Mouse (Mus musculus) embryonic facial prominence, embryonic 14.5 days (tissue): ENCODE measurements around the gene Cdkn1b. TPM values are rescaled to one million over a fixed set of nuclear protein-coding genes. Genes with fewer than 3 reads are reported as not detected.

ENCODE experiments used
- polyA plus RNA-seq: library from polyadenylated mRNA; unstranded; fragments of >200 nt; fragmentation: Nextera tagmentation; extraction: Ambion mirVana; gene quantifications from 2 replicates; pipeline ENCODE4 v1.2.1, GENCODE M21; 2014

The Cdkn1b gene
- polyA plus RNA-seq, 1 experiment from 2014 or later = 17.6 TPM

Other genes starting within 250 kb of the Cdkn1b start
- gene Dusp16, start 127.8 kb upstream of the Cdkn1b start, polyA plus RNA-seq = 18.2 and 21.1 TPM in 2 replicates
- 1.9 and 2.0 TPM in 2 replicates for gene Crebl2, start 90.2 kb upstream of the Cdkn1b start, polyA plus RNA-seq
- gene Gpr19, start 21.8 kb upstream of the Cdkn1b start, polyA plus RNA-seq = 8.0 and 8.8 TPM in 2 replicates
- 5.4 and 5.5 TPM in 2 replicates for gene Apold1, start 61.3 kb downstream of the Cdkn1b start, polyA plus RNA-seq
- gene Ddx47, start 91.2 kb downstream of the Cdkn1b start, polyA plus RNA-seq = 90.0 and 90.8 TPM in 2 replicates
- 4.4 and 5.2 TPM in 2 replicates for gene Gprc5a, start 145.2 kb downstream of the Cdkn1b start, polyA plus RNA-seq
- gene Gprc5d, start 197.9 kb downstream of the Cdkn1b start, polyA plus RNA-seq = 0.21 TPM in 1 of 2 replicates, not detected in the other